Mouse (Mus musculus) granulocyte monocyte progenitor cell, adult 5-6 weeks (primary cell): ENCODE results near the gene Echdc3. TPM values are rescaled to one million over a fixed set of nuclear protein-coding genes. Genes with fewer than 3 reads are reported as not detected.

ENCODE experiments used
- ATAC-seq: replicated peaks from 2 replicates; pipeline ENCODE4 v1.8.0; 2016; ENCODE audit warnings: mild to moderate bottlenecking, moderate TSS enrichment, inconsistent platforms; ENCODE audit not compliant: poor library complexity, severe bottlenecking
- total RNA-seq, 2 experiments: library from RNA; stranded (forward) in 1 of 2; stranded (reverse) in 1 of 2; fragments of 200-712, 200-1000 nt in 1 of 2; fragments of >200 nt in 1 of 2; fragmentation: Nextera tagmentation in 1 of 2; gene quantifications; 2 replicates each; pipeline ENCODE4 v1.2.3; 2014 to 2017

The Echdc3 gene
- total RNA-seq, 2 experiments from 2014 or later, result 1.3 to 2.4 TPM

DNA sequence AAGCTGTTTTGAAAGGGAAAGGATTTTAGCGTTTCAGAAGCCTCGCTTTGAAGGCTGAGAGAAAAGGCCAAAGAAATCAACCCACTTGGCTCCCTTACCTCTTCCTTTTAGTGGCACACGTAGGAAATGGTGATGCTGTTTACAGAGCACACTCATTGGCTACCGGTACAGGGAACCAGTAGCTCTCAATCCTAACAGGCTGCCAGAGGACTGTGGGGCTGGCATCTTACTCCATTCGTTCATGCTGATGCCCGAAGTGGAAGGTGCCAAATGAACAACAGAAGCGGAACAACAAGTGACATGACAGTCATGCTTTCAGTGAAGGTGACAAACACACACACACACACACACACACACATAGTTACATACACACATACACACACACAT is 14.2 kb upstream of the Echdc3 start:
- ATAC-seq, result no peak

DNA sequence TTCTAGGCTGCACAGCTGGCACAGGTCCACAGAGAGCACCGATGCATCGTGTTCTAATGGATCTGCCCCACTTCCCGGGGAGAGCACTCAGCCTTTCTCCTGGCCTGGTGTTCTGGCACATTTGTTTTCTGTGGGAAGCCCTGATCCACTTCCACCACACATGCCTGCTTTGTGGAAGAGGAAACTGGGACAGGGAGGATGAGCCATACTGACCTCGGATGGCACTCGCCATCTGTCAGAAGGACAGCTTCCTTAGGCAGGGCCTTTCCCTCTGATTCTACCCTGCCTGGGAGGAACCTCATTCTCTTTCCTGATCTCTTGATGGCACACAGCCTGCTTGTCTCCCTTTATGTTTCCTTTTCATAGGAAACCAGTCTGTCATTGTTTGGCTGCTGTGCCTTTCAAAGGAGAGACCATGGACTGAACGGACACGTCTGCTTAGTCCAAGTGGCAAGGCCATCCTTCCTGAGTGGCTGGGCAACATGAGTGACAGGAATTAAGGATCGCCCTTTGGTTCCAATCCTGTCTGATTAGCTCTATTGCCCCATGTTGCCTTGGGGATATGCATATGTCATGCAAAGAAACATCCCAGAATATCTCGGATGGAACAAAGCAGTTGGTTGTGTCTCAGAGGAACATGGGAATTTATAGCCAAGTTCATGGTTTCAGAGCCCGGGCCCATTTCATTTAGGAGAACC is 13.7 kb upstream of the Echdc3 start:
- ATAC-seq, result no peak

DNA sequence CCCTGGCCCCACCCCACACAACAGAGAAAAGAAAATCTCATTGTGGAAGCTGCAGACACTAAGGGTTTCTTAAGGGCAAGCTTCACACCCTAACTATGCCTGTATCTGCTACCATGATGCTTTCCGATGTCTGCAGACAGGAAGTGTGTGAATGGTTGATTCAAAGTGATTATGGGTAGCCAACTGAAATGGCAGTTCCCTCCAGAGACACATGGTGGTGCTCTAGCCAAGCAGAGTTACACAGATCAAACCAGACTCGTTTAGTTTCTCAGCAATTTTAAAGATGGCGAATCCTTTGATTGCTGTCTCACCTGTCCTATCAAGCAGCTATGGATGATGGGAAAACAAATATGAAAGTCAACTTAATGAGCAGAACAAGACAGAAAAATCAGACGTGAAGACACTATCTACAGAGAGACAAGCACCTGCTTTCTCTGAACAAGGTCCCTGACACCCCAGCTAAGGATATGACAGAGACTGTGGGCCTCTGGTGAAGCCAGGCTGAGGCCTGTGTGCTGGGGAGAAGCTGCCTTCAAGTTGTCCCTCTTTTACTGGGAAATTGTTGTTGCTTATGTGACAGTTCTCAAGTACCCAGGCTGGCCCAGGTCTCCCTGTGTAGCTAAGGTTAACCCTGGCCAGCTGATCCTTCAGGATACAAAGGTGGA is 7.4 kb upstream of the Echdc3 start:
- ATAC-seq, result peak; percentile 96

DNA sequence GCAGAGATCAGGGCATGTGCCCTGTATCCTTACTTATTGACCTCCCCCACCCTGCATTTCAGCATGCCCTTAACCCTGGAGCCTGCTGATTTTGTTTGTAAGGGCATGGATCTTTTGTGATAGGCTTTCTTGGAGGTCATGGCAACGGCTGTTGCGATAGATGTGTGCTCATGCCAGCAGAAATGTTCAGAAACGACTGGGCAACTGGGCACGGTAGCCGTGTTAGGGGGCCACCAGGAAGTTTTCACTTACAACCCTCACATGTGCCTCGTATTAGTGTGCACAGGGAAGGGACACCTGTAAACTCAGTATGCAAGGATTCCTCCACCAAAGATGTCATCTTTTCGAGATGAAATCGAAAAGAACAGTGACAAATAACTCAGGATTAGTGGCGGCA is 508 bp downstream of the Echdc3 start:
- no peak for ATAC-seq

DNA sequence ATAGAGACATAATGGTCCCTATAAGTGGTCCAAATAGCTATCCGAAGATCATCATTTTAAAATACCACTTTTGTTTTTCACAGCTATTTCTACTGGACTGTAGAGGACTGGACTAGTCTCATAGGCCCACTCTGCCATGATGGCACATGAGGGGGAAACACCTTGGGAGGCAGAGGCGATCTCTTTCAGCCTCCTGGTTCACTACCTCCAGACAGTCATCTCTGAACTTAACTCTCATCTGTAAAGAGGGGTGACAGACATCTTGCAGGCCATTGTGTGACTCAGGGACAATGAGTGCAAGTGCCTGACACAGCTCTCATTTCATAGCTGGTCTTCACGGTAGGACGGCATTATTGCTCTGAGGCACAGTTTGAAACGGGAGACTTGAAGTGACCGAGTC is 2.0 kb downstream of the Echdc3 start:
- no peak for ATAC-seq

DNA sequence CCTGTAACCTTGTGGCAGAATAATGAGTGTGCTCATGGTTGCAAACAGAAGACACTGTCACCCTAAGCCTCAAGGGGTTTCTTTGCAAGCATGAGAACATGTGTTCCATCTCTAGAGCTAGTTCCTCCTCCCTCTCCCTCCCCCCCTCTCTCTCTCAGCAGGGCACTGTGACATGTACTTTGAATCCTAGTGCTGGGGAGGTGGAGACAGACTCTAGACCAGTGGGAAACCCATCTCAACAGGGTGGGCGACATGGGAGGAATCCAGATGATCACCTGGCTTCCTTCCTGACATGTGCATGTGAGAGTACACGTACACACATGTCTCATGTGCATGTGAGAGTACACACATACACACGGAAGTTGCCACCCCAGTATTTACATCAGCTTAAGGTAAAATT is 3.1 kb downstream of the Echdc3 start:
- peak; percentile 36 for ATAC-seq

DNA sequence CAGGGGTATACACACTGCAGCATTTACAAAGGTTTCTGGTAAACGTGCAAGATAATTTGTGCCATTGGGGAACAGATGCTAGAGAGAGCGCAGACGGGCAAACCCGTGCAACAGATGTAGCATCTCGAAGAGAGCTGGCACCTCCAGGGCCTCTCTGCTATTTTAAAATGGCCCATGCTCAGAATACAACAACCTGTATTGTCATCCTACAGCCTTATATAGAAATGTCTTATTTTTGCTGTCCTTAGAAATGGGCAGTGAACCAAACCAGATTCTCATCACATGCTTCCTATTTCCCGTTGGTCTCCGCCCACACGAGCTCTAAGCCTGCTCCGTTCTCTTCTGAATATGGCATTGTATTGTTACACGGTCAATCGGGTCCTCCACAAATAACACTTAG is 3.7 kb downstream of the Echdc3 start:
- ATAC-seq, result 0 out of 2 replicates have a peak, but pooled peaks have one; percentile 13

DNA sequence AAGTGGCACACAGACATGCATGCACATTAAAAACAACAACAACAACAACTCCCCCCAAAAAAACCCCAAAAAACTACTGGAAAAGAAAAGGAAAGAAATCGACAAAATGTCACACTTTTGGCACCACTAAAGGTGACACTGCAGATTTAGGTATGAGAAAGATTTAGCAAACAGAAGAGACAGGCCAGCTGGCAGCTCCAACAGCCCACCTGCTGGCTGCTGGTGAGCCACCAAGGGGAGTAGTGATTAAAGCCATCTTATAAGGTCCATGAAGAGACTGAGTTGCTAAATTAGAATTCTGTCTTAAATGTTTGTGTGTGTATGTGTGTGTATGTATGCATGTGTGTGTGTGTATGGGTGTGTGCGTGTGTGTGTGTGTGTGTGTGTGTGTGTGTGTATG is 5.1 kb downstream of the Echdc3 start:
- ATAC-seq, result no peak

DNA sequence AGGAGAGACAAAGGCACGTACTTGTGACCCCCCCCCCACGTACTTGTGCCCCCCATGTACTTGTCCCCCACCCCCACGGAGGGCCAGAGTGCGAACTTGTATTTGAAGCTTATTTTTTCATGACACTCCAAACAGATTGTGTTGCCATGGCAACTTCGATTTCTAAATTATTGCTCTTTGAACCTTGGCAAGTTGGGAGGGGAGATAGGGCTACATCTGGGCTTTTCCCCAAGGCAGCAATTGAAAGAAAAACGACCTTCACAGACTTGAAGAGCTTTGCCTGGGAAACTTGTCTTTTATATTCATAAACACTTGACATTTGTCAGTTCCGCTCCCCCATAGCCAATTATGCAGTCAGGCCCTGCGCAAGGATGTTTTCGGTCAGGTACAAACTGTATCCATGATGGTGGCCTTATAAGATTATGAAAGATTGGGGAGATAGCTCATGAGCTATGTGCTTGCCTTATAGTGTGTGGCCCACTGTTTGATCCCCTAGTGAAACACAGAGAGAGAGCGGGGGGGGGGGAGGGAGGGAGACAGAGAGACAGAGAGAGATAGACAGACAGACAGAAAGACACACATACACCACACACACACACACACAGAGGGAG is 16.4 kb downstream of the Echdc3 start:
- ATAC-seq, result no peak

DNA sequence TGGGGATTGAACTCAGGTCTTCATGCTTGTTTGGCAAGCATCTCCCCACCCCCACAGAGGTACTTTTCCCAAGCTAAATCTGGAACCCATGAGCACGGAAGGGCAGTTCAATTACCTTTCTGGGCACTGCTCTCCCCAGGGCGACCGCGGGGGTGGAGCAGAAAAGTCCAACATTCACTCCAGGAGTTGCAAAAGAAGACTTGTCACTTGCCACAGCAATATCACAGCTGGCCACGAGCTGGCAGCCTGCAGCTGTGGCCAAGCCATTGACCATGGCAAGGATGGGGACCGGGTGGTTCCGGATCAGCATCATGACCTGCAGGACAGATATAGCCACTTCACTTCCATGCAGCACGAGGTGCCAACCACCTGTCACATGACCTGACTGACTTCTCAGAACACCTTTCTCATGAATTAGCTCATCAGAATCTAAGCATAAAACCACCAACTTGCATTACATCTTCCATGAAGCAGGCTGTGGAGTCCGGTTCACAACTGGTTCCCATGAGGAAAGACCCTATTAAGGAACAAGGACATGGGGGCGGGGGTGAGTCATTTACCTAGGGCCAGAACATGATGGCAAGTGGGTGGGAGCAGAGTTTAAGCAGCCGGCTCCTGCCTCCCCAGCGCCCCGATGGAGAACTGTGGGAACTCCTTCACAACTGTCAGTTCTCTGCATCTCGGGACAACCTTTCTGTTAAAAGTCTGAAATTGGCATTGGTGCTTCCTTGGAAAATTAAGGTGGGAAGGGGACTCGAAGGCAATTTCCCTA is 17.2 kb downstream of the Echdc3 start:
- ATAC-seq, result no peak; the same call in 1 of the 2 replicates

DNA sequence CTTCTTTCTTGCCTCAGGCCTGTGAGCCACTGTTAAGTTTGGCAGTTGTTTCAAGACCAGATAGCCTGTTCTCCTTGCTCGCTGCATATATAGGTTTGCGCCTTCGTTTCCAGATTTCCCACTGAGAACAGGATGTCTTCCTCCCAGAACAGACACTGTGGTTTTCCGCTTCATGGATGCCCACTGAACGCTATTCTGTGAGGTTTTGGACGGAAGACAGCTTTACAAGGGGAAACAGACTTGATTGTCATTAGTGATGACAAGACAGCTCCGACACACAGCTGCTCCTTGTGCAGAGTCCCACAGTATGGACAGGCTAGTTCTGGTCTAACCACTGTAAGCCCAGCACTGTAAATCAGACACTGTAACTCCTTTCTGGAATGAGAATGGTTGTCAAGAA is 18.3 kb downstream of the Echdc3 start:
- ATAC-seq, result no peak

DNA sequence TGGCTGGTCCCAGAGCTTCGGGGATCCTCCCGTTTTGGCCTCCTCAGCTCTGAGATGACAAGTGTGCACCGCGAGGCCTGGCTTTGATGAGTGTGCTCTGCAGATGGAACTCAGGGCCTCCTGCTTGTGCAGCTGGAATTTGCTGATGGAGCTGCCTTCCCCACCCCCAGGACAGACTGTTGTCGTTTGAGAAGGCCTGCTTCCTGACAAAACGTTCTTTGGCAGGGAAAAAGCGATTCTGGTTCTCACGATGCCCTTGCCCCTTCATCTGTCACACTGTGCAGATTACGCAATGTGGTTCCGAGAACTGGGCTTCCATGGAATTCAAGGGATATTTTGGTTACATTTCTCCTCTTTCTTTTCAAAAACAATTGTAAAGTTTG is 19.3 kb downstream of the Echdc3 start:
- no peak for ATAC-seq

DNA sequence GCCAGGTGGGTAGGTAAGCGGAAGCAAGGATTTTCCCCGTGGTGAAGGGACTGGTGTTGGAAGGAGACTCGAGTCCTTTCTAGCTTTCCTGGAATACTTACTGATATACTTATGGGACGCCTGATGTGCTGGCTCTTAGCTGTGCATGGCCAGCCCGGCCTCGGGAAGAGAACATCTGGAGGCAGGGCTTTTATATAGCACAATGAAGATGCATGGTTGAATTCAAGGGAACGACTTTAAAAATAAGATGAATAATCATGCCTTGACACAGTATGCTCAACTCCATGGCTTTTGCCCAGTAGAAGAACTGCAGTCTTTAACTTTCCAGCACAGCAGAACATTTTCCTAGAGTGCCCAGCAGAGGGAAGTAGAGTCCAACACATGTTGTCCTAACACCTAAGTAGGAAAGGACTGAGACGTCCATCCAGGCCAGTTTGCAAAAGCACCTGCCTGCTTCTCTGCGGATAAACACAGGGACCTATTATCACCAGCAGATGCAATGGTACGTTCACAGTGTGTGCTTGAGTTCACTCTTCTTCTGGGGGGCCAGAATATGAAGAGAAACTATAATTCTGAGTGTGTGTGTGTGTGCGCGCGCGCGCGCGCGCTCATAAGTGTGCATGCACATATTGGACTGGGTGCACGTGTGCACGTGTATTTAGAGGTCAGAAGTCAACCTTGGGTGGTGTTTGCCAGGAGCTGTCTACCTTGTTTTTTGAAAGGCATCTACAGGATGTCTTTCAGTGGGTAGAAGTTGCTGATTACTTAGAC is 19.8 kb downstream of the Echdc3 start:
- peak; percentile 74 for ATAC-seq

DNA sequence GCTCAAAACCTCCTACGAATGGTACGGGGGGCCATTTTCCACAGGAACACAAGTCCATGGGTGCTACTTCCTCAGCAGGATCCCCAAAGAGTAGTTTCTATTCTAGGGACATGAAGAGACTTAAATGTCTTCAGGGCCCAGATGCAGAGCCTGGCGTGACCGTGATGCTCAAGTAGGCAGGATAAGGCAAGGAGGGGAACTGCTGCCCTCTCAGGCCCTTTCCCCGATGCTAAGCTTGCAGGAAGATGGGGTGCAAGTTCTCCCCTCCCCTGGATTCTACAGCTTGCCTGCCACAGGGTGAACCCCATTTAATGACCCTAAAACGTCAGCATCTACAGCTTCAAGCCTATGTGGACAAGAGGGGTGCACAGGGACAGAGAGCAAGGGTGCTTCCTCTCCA is 22.8 kb downstream of the Echdc3 start:
- ATAC-seq, result no peak

DNA sequence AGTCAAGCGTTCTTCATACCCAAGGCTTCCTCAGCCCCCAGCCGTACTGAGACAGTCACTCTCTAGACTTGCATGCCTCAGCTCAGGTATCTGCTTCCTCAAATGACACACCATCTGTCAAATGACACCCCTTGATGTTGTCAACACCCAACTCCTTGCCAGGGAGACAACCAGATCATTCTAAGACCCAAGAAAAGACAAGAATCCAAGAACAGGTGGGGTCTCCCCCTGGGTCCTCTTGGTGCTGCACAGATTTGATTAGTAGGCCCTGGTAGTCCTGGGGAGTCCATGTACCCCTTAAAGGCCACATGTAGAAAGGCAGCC is 23.2 kb downstream of the Echdc3 start:
- peak; percentile 27; the same call in 1 of the 2 replicates for ATAC-seq

DNA sequence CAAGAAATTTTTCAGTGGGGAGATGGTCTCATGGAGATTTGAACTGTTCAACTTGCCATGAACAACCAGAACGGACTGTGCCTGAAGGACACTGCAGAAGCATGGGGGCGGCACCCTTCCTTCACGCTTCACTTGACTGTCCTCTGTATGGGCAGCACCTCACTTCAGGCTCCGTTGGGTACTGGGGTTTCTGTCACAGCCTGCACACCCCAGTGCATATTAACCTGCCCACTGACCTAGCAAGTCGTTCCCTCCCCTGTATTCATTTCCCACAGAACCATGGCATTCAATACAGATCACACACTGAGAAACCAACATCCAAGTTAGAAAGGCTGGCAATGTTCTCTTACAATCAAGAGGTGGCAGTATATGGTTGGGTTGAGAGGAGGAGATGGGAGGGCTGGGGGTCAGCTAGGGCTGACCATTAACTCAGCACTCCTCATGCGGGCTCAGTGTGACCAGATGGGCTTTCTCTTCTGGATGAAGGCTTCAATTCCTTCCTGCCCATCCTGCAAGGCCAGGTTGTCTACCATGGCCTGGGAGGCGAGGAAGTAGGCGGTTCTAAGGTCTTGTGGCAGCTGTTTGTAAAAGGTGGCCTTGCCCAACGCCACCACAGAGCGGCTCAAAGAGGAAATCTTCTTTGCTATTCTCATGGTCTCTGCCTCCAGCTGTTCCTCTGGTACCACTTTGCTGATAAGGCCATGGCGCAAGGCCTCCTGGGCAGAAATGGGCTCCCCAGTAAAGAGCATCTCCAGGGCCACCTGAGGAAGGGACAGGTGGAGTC is 23.8 kb downstream of the Echdc3 start:
- ATAC-seq, result peak; percentile 33

DNA sequence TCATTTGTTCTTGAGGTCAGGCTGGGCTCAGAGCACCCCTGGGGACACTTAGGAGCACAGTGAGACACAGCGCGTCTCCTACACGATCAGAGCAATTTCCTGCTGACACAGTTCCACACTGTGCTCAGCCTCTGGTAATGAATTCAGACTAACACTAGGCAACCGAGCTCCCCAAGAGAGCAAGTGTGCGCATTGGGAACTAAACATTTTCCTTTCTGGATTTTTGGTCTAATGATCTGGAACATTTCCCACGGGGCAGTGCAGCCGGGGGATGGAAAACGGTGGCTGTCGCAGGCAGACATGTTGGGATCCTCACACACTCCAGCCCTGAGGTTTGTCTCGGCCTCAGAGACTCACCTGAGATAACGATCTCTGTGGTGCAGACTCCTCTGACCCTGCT is 25.4 kb downstream of the Echdc3 start:
- ATAC-seq, result no peak

DNA sequence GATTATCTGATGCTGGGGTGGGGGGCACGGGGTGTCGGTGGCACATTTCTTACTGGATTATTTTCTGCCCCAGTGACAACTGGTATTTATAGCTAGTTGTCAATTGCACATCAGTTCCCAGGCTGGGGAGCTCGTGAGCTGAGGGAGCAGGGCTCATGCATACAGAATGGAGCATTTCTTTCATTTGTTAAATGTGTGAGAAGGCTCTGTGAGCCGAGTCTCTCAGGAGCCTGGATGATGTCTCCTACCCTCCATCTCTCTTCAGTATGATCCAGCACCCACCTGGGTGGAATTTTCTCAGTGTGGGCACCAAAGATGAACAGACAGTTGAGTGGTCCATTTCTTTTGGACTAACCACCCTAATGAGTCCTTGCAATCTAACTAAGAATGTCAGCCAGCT is 25.9 kb downstream of the Echdc3 start:
- no peak for ATAC-seq

DNA sequence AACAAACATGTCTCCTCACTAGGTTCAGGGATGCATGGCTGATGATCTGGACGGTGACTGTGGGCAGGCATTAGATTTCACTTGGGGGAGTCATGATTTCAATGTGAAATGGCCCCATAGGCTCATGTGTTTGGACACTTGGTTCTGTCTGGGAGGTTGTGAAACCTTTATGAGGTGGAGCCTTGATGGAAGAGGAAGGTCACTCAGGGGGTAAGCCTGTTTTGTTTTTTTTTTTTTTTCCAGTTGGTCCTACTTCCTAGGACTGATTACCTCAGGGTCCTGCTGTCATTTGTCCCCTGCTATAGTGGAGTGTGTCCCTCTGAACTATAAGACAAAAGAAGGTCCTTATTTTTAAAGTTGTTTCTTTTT is 33.1 kb downstream of the Echdc3 start:
- ATAC-seq, result peak; percentile 89
